Comparison of ENCODE assay signal across 16 mouse cellular contexts in genomic region chr14:62322581-62323344, GRCm38 (mm10). TPM values are rescaled to one million over a fixed set of nuclear protein-coding genes. Genes with fewer than 3 reads are reported as not detected.
DNase-seq lines count a peak whose midpoint lies in the region; ATAC-seq lines count a peak whose summit lies in the region.
"Had no signal": no experiment of that assay in that cellular context is flagged by ENCODE, and none has a peak within 500 bp of the region (broad histone marks: within the 10 kb centered on the region; RNA-seq: fewer than 3 reads in every experiment).

No protein-coding gene starts in this region.

- H3K4me1 ChIP-seq in forebrain, embryonic 13.5 days, result peaks cover 32% of the 10 kb centered on the region
- peaks cover 23% of the 10 kb centered on the region for H3K4me1 ChIP-seq in forebrain, embryonic 10.5 days
- H3K4me1 ChIP-seq: neural tube, embryonic 12.5 days had no signal

- ATAC-seq in forebrain, embryonic 13.5 days, result peak; percentile 50; the same call in 1 of the 2 replicates
- no peak for ATAC-seq in megakaryocyte progenitor cell, adult 5-6 weeks (replicated peaks; ENCODE audit: poor library complexity)
- ATAC-seq: midbrain, embryonic 16.5 days had no signal

- WGBS in forebrain, embryonic 13.5 days, result 26% methylated on average over 6 of the region's 6 CpGs
- WGBS in forebrain, embryonic 10.5 days, result 43% methylated on average over 6 of the region's 6 CpGs

- H3K36me3 ChIP-seq in forebrain, embryonic 13.5 days (ENCODE audit: poor library complexity, severe bottlenecking), result no peaks in the 10 kb centered on the region
- no peaks in the 10 kb centered on the region for H3K36me3 ChIP-seq in forebrain, embryonic 10.5 days (replicated peaks)
- H3K36me3 ChIP-seq: liver, embryonic 13.5 days; neural tube, embryonic 12.5 days had no signal

- DNase-seq in forebrain, embryonic 10.5 days (ENCODE audit: extremely low spot score, low spot score), result no peak
- DNase-seq in kidney, adult 8-10 months, result peak; percentile 21 to 27
- DNase-seq in kidney, adult 11 months, result no peak
- peak; percentile 32 for DNase-seq in testis, postnatal 10 days (ENCODE audit: low spot score)
- DNase-seq in testis, postnatal 14 days (ENCODE audit: low spot score), result no peak
- DNase-seq in skeletal muscle tissue, adult 2 months (ENCODE audit: low read depth, low spot score), result peak; percentile 39
- DNase-seq: adrenal gland, adult 2 months; cerebellum, adult 8-10 months; liver, embryonic 13.5 days; retina, postnatal 1 day had no signal

- H3K9ac ChIP-seq in forebrain, embryonic 13.5 days, result no peak overlapping the region
- H3K9ac ChIP-seq: liver, embryonic 13.5 days; neural tube, embryonic 12.5 days had no signal

- H3K4me3 ChIP-seq in forebrain, embryonic 13.5 days, result no peak overlapping the region
- no peak overlapping the region for H3K4me3 ChIP-seq in forebrain, embryonic 10.5 days
- H3K4me3 ChIP-seq: liver, embryonic 13.5 days; neural tube, embryonic 12.5 days had no signal

- no peaks in the 10 kb centered on the region for H3K9me3 ChIP-seq in forebrain, embryonic 13.5 days (replicated peaks)
- no peaks in the 10 kb centered on the region for H3K9me3 ChIP-seq in forebrain, embryonic 10.5 days
- H3K9me3 ChIP-seq: liver, embryonic 13.5 days; neural tube, embryonic 12.5 days had no signal

- no peaks in the 10 kb centered on the region for H3K27me3 ChIP-seq in forebrain, embryonic 13.5 days
- no peaks in the 10 kb centered on the region for H3K27me3 ChIP-seq in forebrain, embryonic 10.5 days (ENCODE audit: poor library complexity, severe bottlenecking)
- H3K27me3 ChIP-seq: liver, embryonic 13.5 days; neural tube, embryonic 12.5 days had no signal

- no peak overlapping the region for H3K4me2 ChIP-seq in forebrain, embryonic 13.5 days
- H3K4me2 ChIP-seq: heart, embryonic 11.5 days; liver, embryonic 13.5 days; neural tube, embryonic 12.5 days had no signal

- peak overlapping the region; percentile 11 for H3K27ac ChIP-seq in forebrain, embryonic 13.5 days
- no peak overlapping the region for H3K27ac ChIP-seq in forebrain, embryonic 10.5 days
- H3K27ac ChIP-seq: liver, embryonic 13.5 days; macrophage; neural tube, embryonic 12.5 days had no signal

RNA-seq across cellular contexts. Expression of gene Dleu7, which starts 29.9 kb away (rescaled TPM):
- polyA plus RNA-seq in forebrain, embryonic 13.5 days (2015; fragmentation: Nextera tagmentation; extraction: Ambion mirVana), result 17.4 and 20.4 TPM in 2 replicates
- polyA plus RNA-seq in forebrain, embryonic 10.5 days (2016; fragmentation: Nextera tagmentation; extraction: Ambion mirVana), result 4.0 and 5.8 TPM in 2 replicates
- total RNA-seq in megakaryocyte progenitor cell, adult 5-6 weeks (2015), result 0.56 and 3.5 TPM in 2 replicates
- 2.6 and 2.8 TPM in 2 replicates for total RNA-seq in megakaryocyte progenitor cell, adult 5-6 weeks (2017)
- polyA plus RNA-seq: adrenal gland, adult 2 months; macrophage had no signal

RNA-seq across cellular contexts. Expression of gene Rnaseh2b, which starts 30.4 kb away (rescaled TPM):
- 80.0 and 102 TPM in 2 replicates for polyA plus RNA-seq in forebrain, embryonic 13.5 days (2015; fragmentation: Nextera tagmentation; extraction: Ambion mirVana)
- polyA plus RNA-seq in forebrain, embryonic 10.5 days (2016; fragmentation: Nextera tagmentation; extraction: Ambion mirVana), result 66.8 and 79.2 TPM in 2 replicates
- 88.0 and 100 TPM in 2 replicates for total RNA-seq in megakaryocyte progenitor cell, adult 5-6 weeks (2015)
- total RNA-seq in megakaryocyte progenitor cell, adult 5-6 weeks (2017), result 66.3 and 75.4 TPM in 2 replicates

Comparison
In these comparisons a context has a peak if more than half of its experiments do, and no peak if none do; other contexts are left out.
1. DNase-seq: peak in kidney, adult 8-10 months (2 of 2), testis, postnatal 10 days (single experiment) and skeletal muscle tissue, adult 2 months (single experiment); none in forebrain, embryonic 10.5 days (single experiment), kidney, adult 11 months (single experiment) and testis, postnatal 14 days (single experiment).